Mouse (Mus musculus): Measurements from ENCODE around the gene Dlst. TPM values are rescaled to one million over a fixed set of nuclear protein-coding genes. Genes with fewer than 3 reads are reported as not detected.

Gene Dlst
- polyA plus RNA-seq, 1 experiment, result 167 TPM

DNA sequence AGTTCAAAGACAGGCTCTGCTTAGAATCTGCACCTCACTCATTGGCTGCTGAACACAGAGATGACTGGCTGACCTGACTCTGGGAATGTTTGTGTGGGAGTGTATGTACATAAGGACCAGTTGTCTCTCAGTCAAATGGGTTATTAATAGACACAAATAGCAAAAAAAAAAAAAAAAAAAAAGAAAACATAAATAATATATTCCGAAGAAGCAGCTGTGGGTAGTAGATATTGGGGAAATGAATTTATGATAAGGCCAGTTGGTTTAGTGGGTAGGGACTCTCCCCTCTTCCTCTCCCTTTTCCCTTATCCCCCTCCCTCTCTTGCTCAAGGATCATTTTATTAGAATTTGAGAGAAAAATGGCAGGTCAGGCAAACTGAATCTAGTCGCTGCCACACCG is 3.3 kb downstream of the Dlst start:
- Histone ChIP-seq H3K36me3 (ENCODE audit: control insufficient read depth, insufficient read depth) (peaks cover 64% of the 10 kb centered on the region), H3K79me2 (ENCODE audit: control insufficient read depth, insufficient read depth) (peaks cover 87% of the 10 kb centered on the region), H3K79me3 (ENCODE audit: low read depth) (peaks cover 68% of the 10 kb centered on the region), H3K27me3 (ENCODE audit: control insufficient read depth, insufficient read depth, insufficient read length) (no peaks in the 10 kb centered on the region), H3K4me3 (ENCODE audit: insufficient read depth, poor library complexity, severe bottlenecking) (no peak overlapping the region), H3ac (ENCODE audit: control insufficient read depth, insufficient read length, low read depth) (no peak overlapping the region)
- TF ChIP-seq CTCF (IDR thresholded peaks at IDR 0.05; ENCODE audit: control insufficient read depth, insufficient read depth, insufficient read length) (no peak), MYOG (IDR thresholded peaks at IDR 0.05; ENCODE audit: control insufficient read depth, extremely low read depth, insufficient read length) (no peak), CEBPB (IDR thresholded peaks at IDR 0.05; ENCODE audit: low read depth) (no peak), MYOD1 (IDR thresholded peaks at IDR 0.05; ENCODE audit: control insufficient read depth, insufficient read length, low read depth) (no peak)

GRCm38 (mm10) chr12:85115678-85116077 is 5.0 kb downstream of the Dlst start:
- Histone ChIP-seq H3K36me3 (ENCODE audit: control insufficient read depth, insufficient read depth) (peaks cover 82% of the 10 kb centered on the region), H3ac (ENCODE audit: control insufficient read depth, insufficient read length, low read depth) (no peak overlapping the region), H3K79me3 (ENCODE audit: low read depth) (peaks cover 69% of the 10 kb centered on the region), H3K4me3 (ENCODE audit: insufficient read depth, poor library complexity, severe bottlenecking) (no peak overlapping the region), H3K27me3 (ENCODE audit: control insufficient read depth, insufficient read depth, insufficient read length) (no peaks in the 10 kb centered on the region), H3K79me2 (ENCODE audit: control insufficient read depth, insufficient read depth) (peaks cover 92% of the 10 kb centered on the region)
- TF ChIP-seq MYOG (IDR thresholded peaks at IDR 0.05; ENCODE audit: control insufficient read depth, extremely low read depth, insufficient read length) (no peak), MAX (IDR thresholded peaks at IDR 0.05) (no peak), CEBPB (IDR thresholded peaks at IDR 0.05; ENCODE audit: low read depth) (no peak), CTCF (IDR thresholded peaks at IDR 0.05; ENCODE audit: control insufficient read depth, insufficient read depth, insufficient read length) (no peak), USF1 (IDR thresholded peaks at IDR 0.05; ENCODE audit: low read depth) (no peak), MYOD1 (IDR thresholded peaks at IDR 0.05; ENCODE audit: control insufficient read depth, insufficient read length, low read depth) (no peak), FOSL1 (IDR thresholded peaks at IDR 0.05; ENCODE audit: insufficient read depth, low read length, poor library complexity, severe bottlenecking) (no peak)

GRCm38 (mm10) chr12:85121806-85122459 is 11.3 kb downstream of the Dlst start:
- peaks cover 73% of the 10 kb centered on the region for H3K79me2 ChIP-seq (ENCODE audit: control insufficient read depth, insufficient read depth)
- peaks cover 94% of the 10 kb centered on the region for H3K36me3 ChIP-seq (ENCODE audit: control insufficient read depth, insufficient read depth)
- no peak overlapping the region for H3ac ChIP-seq (ENCODE audit: control insufficient read depth, insufficient read length, low read depth)

GRCm38 (mm10) chr12:85123108-85123530 is 12.5 kb downstream of the Dlst start:
- H3K36me3 ChIP-seq (ENCODE audit: control insufficient read depth, insufficient read depth), result peaks cover 93% of the 10 kb centered on the region
- H3K79me3 ChIP-seq (ENCODE audit: low read depth), result peaks cover 6% of the 10 kb centered on the region
- H3K79me2 ChIP-seq (ENCODE audit: control insufficient read depth, insufficient read depth), result peaks cover 69% of the 10 kb centered on the region
- no peaks in the 10 kb centered on the region for H3K27me3 ChIP-seq (ENCODE audit: control insufficient read depth, insufficient read depth, insufficient read length)
- TF ChIP-seq MYOG (IDR thresholded peaks at IDR 0.05; ENCODE audit: control insufficient read depth, extremely low read depth, insufficient read length), result no peak
- no peak for TF ChIP-seq MYOD1 (IDR thresholded peaks at IDR 0.05; ENCODE audit: control insufficient read depth, insufficient read length, low read depth)
- no peak for TF ChIP-seq MAX (IDR thresholded peaks at IDR 0.05)
- no peak for TF ChIP-seq CEBPB (IDR thresholded peaks at IDR 0.05; ENCODE audit: low read depth)
- TF ChIP-seq FOSL1 (IDR thresholded peaks at IDR 0.05; ENCODE audit: insufficient read depth, low read length, poor library complexity, severe bottlenecking), result no peak
- TF ChIP-seq CTCF (IDR thresholded peaks at IDR 0.05; ENCODE audit: control insufficient read depth, insufficient read depth, insufficient read length), result no peak
- no peak for TF ChIP-seq USF1 (IDR thresholded peaks at IDR 0.05; ENCODE audit: low read depth)
- H3ac ChIP-seq (ENCODE audit: control insufficient read depth, insufficient read length, low read depth), result no peak overlapping the region
- no peak overlapping the region for H3K4me3 ChIP-seq (ENCODE audit: insufficient read depth, poor library complexity, severe bottlenecking)

More at GRCm38 (mm10) chr12:85121806-85122459, 11.3 kb downstream of the Dlst start:
- TF ChIP-seq MYOD1 (IDR thresholded peaks at IDR 0.05; ENCODE audit: control insufficient read depth, insufficient read length, low read depth), result peak; percentile 70
- TF ChIP-seq MYOG (IDR thresholded peaks at IDR 0.05; ENCODE audit: control insufficient read depth, extremely low read depth, insufficient read length), result no peak
- Histone ChIP-seq H3K27me3 (ENCODE audit: control insufficient read depth, insufficient read depth, insufficient read length) (no peaks in the 10 kb centered on the region), H3K4me3 (ENCODE audit: insufficient read depth, poor library complexity, severe bottlenecking) (no peak overlapping the region), H3K79me3 (ENCODE audit: low read depth) (peaks cover 14% of the 10 kb centered on the region)

DNA sequence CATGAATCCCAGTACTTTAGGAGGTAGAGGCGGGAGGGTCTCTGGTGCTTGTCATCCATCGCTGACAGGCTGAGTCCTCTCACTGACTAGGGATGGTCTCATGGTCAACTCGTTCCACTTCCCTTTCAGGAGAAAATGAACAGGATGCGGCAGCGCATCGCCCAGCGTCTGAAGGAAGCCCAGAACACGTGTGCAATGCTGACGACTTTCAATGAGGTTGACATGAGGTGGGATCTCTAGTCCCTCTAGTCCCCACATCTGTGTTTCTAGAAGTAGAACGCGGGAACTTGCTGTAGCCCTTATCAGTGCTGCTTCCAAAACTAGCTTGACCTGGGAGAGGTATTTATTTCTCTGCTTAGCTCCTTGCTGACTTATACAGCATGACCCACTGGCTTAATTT is 13.0 kb downstream of the Dlst start:
- H3ac ChIP-seq (ENCODE audit: control insufficient read depth, insufficient read length, low read depth), result no peak overlapping the region
- no peak overlapping the region for H3K4me3 ChIP-seq (ENCODE audit: insufficient read depth, poor library complexity, severe bottlenecking)
- H3K79me2 ChIP-seq (ENCODE audit: control insufficient read depth, insufficient read depth), result peaks cover 69% of the 10 kb centered on the region
- no peaks in the 10 kb centered on the region for H3K27me3 ChIP-seq (ENCODE audit: control insufficient read depth, insufficient read depth, insufficient read length)
- H3K36me3 ChIP-seq (ENCODE audit: control insufficient read depth, insufficient read depth), result peaks cover 93% of the 10 kb centered on the region
- H3K79me3 ChIP-seq (ENCODE audit: low read depth), result peaks cover 5% of the 10 kb centered on the region
- TF ChIP-seq CEBPB (IDR thresholded peaks at IDR 0.05; ENCODE audit: low read depth) (no peak), MYOD1 (IDR thresholded peaks at IDR 0.05; ENCODE audit: control insufficient read depth, insufficient read length, low read depth) (no peak), MYOG (IDR thresholded peaks at IDR 0.05; ENCODE audit: control insufficient read depth, extremely low read depth, insufficient read length) (no peak), CTCF (IDR thresholded peaks at IDR 0.05; ENCODE audit: control insufficient read depth, insufficient read depth, insufficient read length) (no peak), MAX (IDR thresholded peaks at IDR 0.05) (no peak), USF1 (IDR thresholded peaks at IDR 0.05; ENCODE audit: low read depth) (no peak), FOSL1 (IDR thresholded peaks at IDR 0.05; ENCODE audit: insufficient read depth, low read length, poor library complexity, severe bottlenecking) (no peak)

DNA sequence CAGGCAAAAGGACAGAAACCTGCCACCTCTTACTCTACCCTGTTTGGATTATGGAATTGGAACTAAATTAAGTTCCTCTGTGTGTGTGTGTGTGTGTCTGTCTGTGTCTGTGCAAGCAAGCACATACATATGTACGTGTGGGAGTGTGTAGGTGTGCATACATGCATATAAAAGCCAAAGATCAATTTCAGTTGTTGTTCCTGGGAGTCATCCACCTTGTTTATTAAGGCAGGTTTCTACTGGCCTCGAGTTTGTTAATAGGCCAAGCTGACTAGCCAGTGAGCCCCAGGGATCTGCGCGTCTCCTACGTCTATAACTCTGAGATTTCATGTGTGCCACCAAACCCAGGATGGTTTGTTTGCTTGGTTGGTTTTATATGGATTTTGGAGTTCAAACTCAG is 14.1 kb downstream of the Dlst start:
- Histone ChIP-seq H3K27me3 (ENCODE audit: control insufficient read depth, insufficient read depth, insufficient read length) (no peaks in the 10 kb centered on the region), H3K4me3 (ENCODE audit: insufficient read depth, poor library complexity, severe bottlenecking) (no peak overlapping the region), H3K79me3 (ENCODE audit: low read depth) (peaks cover 5% of the 10 kb centered on the region), H3ac (ENCODE audit: control insufficient read depth, insufficient read length, low read depth) (no peak overlapping the region), H3K79me2 (ENCODE audit: control insufficient read depth, insufficient read depth) (peaks cover 59% of the 10 kb centered on the region), H3K36me3 (ENCODE audit: control insufficient read depth, insufficient read depth) (peaks cover 91% of the 10 kb centered on the region)
- TF ChIP-seq MYOD1 (IDR thresholded peaks at IDR 0.05; ENCODE audit: control insufficient read depth, insufficient read length, low read depth) (no peak), CTCF (IDR thresholded peaks at IDR 0.05; ENCODE audit: control insufficient read depth, insufficient read depth, insufficient read length) (no peak), MYOG (IDR thresholded peaks at IDR 0.05; ENCODE audit: control insufficient read depth, extremely low read depth, insufficient read length) (no peak), USF1 (IDR thresholded peaks at IDR 0.05; ENCODE audit: low read depth) (no peak), CEBPB (IDR thresholded peaks at IDR 0.05; ENCODE audit: low read depth) (no peak), MAX (IDR thresholded peaks at IDR 0.05) (no peak)

All from C2C12 (cell line).